Mouse (Mus musculus): ENCODE results near the gene Zdhhc14.

Zdhhc14 gene

DNA sequence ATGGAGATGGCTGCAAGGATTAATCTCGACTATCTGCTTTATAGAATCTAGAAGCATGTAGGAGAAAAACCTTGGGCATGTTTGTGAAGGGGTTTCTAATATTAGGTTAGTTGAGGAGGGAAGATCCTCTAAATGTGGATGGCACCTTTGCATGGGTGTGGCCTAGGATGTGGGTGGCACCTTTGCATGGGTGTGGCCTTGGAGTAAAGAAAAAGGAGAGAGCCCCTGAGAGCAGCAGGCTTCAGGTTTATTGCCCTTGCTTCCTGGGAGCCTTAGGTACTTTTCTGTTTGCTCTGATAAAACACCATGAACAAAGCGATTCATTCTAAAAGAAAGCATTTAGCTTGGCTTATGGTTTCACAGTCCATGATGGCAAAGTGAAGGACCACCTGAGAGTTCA lies 62.2 kb downstream of the Zdhhc14 start:
- DNase-seq (ENCODE audit: low spot score): no peak

- DNase-seq (ENCODE audit: low spot score): no peak
These were observed 64.2 kb downstream of the Zdhhc14 start for GRCm38 (mm10) chr17:5556568-5556967.

- DNase-seq (ENCODE audit: low spot score): no peak
These were observed 67.9 kb downstream of the Zdhhc14 start for GRCm38 (mm10) chr17:5560212-5560611.

DNA sequence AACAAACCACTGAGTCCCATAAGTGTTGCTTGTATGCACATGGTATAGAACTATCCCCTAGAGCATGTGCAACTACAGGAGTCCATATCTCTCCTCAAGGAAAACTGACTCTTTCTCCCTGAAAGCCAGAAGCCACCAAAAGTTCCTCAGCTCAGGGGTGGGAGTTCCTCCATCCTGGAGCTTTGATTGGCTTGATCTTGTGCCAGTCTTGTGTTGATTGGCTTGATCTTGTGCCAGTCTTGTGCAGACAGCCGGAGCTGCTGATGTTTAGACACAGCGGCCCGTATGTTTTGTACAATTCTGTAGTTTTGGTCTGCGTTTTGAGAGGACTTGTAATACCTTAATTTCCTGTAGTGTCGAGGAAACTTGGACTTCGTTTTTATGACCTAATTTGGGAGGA lies 70.8 kb downstream of the Zdhhc14 start:
- no peak for DNase-seq (ENCODE audit: low spot score)

DNA sequence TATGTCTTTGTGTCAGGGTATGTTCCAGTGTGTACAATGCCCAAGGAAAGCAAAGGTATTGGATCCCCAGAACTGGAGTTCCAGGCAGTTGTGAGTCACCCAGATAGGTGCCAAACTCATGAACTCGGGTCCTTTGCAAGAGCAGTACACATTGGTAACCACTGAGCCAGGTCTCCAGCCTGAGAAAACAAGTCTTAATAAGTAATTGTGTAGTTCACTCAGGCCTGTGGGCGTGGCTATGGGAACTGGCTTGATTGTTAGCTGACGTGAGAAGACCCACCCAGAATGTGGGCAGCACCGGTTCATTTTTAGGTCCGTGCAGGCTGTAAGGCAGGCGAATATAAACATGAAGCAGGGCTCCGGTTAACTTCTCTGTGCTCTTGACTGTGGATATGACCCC lies 73.6 kb downstream of the Zdhhc14 start:
- DNase-seq (ENCODE audit: low spot score): no peak

DNA sequence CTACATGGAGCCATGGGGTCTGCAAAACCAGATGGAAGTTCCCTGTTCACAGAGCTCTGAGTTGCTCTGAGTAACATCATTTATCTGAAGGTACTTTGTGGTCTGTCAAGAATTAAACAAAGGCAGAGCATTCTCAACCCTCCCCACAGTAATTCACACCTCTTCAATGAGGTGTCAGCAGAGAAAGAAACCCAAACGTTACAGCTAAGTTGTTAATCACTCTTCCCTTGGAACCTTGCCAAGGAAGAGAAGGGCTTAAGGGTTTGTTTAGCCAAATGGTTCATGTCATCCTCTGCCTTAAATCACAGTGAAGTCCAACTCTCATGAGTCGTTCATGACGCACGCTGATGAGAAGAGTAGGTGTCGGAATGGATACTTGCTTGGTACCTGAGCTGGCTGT lies 75.6 kb downstream of the Zdhhc14 start:
- no peak for DNase-seq (ENCODE audit: low spot score)

- DNase-seq (ENCODE audit: low spot score): no peak
These were observed 77.0 kb downstream of the Zdhhc14 start for GRCm38 (mm10) chr17:5569131-5570030.

DNA sequence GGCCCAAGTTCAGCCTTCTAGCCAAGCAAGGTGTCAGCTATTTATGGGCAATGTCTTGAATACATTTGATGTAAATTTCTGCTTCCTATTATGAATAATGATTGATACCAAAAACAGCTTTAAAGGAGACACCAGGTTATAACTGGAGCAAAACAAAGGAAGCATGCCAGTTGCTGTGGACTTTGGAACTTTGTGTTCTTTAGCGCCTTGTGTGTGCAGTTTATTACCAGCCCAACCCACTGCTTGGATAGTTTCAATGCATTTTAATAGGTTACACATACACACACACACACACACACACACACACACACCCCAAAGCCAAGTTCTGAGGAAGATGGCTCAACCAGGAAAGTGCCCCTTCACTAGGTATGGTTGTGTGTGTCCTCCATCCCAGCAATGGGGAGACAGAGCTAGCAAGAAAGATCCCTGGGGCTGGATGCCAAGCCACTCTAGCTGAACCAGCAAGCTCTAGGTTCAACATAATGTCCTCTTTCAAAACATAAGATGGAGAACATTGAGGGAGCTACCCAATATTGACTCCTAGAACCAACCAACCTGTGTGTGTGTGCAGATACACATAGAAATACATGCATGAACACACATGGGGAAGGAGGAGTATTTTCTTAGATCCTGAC lies 79.9 kb downstream of the Zdhhc14 start:
- DNase-seq (ENCODE audit: low spot score): no peak

DNA sequence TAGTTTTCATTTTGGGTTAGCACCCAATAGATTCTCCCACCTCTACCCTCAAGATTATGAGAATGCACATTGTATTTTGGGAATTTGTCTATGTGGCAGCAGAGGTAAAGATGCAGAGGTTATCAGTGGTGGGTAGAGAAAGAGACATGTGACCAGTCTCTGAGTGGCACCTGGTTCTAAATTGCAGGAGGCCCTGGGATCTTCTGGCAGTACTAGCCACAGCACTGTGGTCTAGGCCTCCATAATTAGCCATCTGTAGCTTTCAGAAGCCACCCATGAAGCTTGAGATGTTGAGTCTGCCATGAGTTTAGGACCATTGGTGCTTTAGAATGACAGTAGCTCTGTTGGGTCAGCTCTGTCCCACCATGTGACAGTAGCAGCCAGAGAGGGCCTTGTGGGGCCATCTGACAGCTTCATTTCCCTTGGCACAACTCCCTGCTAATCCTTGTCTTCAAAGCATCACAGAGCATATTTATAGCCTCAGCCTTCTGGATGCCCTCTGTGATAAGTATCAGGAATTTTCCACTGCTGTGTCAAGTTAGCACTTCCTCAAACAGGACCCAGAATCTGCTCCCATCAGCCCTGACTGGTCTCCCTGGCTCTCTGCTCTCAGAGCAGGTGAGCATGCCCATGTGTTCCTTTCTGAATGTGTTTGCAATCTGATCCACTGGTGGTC lies 80.5 kb downstream of the Zdhhc14 start:
- no peak for DNase-seq (ENCODE audit: low spot score)

DNA sequence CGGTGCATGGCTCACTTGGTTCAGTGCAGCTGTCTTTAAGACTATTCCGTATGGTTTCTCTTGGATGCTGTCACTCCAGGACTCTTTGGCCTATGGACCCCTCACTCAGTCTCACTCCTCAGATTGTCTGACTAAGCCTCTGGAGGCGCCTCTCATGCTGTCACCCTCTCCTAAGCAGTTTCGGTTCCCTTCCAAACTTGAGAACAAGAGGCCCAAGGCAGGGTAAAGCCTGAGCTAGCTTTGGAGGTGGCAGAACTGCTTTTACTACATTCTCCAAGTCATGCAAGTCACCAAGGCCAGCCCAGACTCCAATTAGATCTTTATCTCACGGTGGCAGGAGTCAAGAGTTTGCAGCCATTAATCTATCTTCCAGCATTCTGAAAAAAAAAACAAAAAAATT lies 82.3 kb downstream of the Zdhhc14 start:
- no peak for DNase-seq (ENCODE audit: low spot score)

GRCm38 (mm10) chr17:5575518-5575917 lies 83.2 kb downstream of the Zdhhc14 start:
- no peak for DNase-seq (ENCODE audit: low spot score)

DNA sequence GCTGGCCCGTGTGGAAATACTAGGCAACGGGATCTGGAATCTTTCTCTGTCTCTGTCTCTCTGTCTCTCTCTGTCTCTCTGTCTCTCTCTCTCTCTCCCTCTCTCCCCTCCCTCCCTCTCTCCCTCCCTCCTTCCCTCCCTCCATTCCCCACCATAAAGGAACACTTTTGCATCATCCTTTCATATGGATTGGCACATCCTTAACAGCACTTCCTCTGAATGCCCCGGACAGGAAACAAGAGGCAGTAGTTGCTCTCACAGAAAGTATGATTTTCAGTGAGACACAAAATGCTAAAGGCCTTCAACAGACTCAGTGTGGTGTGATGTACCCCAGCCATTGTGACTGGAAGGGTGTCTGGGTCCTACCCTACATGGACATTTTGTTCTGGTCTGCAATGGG lies 89.9 kb downstream of the Zdhhc14 start:
- DNase-seq (ENCODE audit: low spot score): no peak

DNA sequence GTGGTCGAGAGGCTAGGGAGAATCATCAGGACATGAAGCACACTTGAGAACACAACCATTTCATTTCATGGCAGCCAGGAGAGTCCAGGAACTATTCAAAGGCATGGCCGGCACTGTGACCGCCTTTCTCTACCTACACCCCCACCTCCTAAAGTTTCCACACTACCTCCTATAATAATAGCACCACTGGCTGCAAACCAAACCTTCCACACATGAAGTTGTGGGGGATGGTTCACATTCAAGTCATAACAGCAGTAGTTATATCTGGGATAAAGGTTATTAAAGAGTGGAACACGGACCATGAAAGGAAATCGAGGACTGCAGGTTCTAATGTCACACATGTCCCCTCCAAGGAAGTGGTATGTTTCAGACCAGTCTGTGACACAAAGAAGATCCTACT lies 90.6 kb downstream of the Zdhhc14 start:
- no peak for DNase-seq (ENCODE audit: low spot score)

DNA sequence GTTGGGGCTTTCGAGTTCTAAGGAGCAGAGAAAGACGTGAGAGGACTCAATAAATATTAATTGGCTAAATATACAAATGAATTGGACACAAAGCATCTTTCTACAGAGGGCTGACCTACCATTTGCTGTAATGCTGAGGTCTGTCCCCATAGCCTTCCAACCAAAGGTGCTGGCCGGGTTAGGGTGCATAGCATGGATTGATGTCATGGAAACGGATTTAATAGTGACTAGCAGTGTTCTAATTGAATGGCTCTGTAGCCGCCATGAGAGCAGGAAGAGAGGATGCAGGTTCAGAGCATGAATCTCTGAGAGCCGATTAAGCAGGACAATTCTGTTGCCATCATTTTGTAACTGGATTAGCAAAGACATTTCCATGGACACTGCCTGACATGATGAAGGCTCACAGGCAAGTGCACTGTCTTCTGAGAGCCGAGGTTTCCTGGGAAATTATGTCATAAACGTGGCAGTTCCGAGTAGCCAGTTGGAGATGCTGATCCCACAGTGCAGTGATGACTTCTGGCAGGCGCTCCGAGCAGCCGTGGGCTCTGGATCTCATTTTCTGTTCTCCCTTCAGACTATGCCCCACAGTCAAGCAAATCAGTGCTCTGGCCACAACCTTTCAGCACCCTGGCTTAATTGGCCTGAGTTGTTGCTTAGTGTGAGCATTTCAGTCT lies 91.3 kb downstream of the Zdhhc14 start:
- DNase-seq (ENCODE audit: low spot score): no peak

GRCm38 (mm10) chr17:5591604-5592209 lies 99.3 kb downstream of the Zdhhc14 start:
- DNase-seq (ENCODE audit: low spot score): no peak

- no peak for DNase-seq (ENCODE audit: low spot score)
These were observed 100.7 kb downstream of the Zdhhc14 start for GRCm38 (mm10) chr17:5593071-5593470.

GRCm38 (mm10) chr17:5595068-5595467 lies 102.7 kb downstream of the Zdhhc14 start:
- no peak for DNase-seq (ENCODE audit: low spot score)

GRCm38 (mm10) chr17:5596490-5596889 lies 104.1 kb downstream of the Zdhhc14 start:
- no peak for DNase-seq (ENCODE audit: low spot score)

- DNase-seq (ENCODE audit: low spot score): no peak
These were observed 106.6 kb downstream of the Zdhhc14 start for GRCm38 (mm10) chr17:5598999-5599398.

GRCm38 (mm10) chr17:5600505-5601027 lies 108.2 kb downstream of the Zdhhc14 start:
- no peak for DNase-seq (ENCODE audit: low spot score)

- no peak for DNase-seq (ENCODE audit: low spot score)
These were observed 109.6 kb downstream of the Zdhhc14 start for GRCm38 (mm10) chr17:5601953-5602352.

GRCm38 (mm10) chr17:5606151-5606591 lies 113.8 kb downstream of the Zdhhc14 start:
- no peak for DNase-seq (ENCODE audit: low spot score)
